In the genomic region with DNA sequence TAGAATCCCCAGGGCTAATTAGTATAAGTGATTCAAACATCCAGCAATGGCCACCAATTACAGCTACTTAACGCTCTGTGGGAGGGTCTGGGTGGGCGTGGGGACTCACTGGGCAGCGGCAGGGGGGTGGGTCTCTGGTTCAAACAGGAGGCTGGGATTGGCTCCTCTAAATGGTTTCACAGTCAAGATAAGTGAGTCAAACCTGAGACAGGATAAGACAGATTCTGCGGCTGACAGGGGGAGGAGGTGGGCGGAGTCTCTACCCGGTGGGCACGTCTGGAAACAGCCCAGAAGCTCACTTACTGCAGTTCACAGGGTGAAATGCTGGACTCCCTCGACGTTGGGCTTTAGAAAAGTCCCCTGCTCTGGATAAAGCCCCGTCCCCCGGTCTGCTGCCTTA, we compare ENCODE assay signal across 8 mouse cellular contexts.
DNase-seq lines count a peak whose midpoint lies in the region; ATAC-seq lines count a peak whose summit lies in the region.

No protein-coding gene starts in this region.

- no peak overlapping the region for H3K27ac ChIP-seq in lung, embryonic 16.5 days (ENCODE audit: low read length)
- H3K27ac ChIP-seq in embryonic facial prominence, embryonic 13.5 days: no peak overlapping the region
- H3K27ac ChIP-seq in neural tube, embryonic 12.5 days: no peak overlapping the region

- H3K4me3 ChIP-seq in lung, embryonic 16.5 days (ENCODE audit: low read length): no peak overlapping the region
- no peak overlapping the region for H3K4me3 ChIP-seq in embryonic facial prominence, embryonic 13.5 days
- no peak overlapping the region for H3K4me3 ChIP-seq in neural tube, embryonic 12.5 days

- H3K9me3 ChIP-seq in lung, embryonic 16.5 days (ENCODE audit: control insufficient read depth, low read length): no peaks in the 10 kb centered on the region
- peaks cover 3% of the 10 kb centered on the region; the same call in 1 of the 2 replicates for H3K9me3 ChIP-seq in embryonic facial prominence, embryonic 13.5 days
- H3K9me3 ChIP-seq in neural tube, embryonic 12.5 days: peaks cover 6% of the 10 kb centered on the region; the same call in 1 of the 2 replicates

- 0 out of 2 replicates have a peak overlapping the region, but pooled peaks have one; percentile 31 for H3K9ac ChIP-seq in lung, embryonic 16.5 days (ENCODE audit: low read length)
- no peak overlapping the region for H3K9ac ChIP-seq in embryonic facial prominence, embryonic 13.5 days
- no peak overlapping the region for H3K9ac ChIP-seq in neural tube, embryonic 12.5 days

- 5% methylated on average over 11 of the region's 11 CpGs for WGBS in lung, embryonic 16.5 days
- WGBS in embryonic facial prominence, embryonic 13.5 days: 11% methylated on average over 11 of the region's 11 CpGs
- WGBS in neural tube, embryonic 12.5 days: 10% methylated on average over 11 of the region's 11 CpGs

- intact Hi-C loops in left cerebral cortex, postnatal 25 days (cut with DNase I): loop anchor here (2.0 kb wide), 1 partner anchor 41 kb away; no protein-coding TSS in a partner anchor

- ATAC-seq in CD4-positive, CD25-positive, alpha-beta regulatory T cell, adult 4 months: no peak
- no peak for ATAC-seq in lung, embryonic 16.5 days (ENCODE audit: low read depth)
- ATAC-seq in embryonic facial prominence, embryonic 13.5 days (ENCODE audit: insufficient number of reproducible peaks, insufficient read depth, low FRiP score, low TSS enrichment, low read depth): no peak
- ATAC-seq in neural tube, embryonic 12.5 days (ENCODE audit: low FRiP score, low read depth): no peak

- peaks cover 8% of the 10 kb centered on the region for H3K4me1 ChIP-seq in lung, embryonic 16.5 days (replicated peaks; ENCODE audit: control insufficient read depth, insufficient read depth, low read length)
- H3K4me1 ChIP-seq in embryonic facial prominence, embryonic 13.5 days: peaks cover 8% of the 10 kb centered on the region
- H3K4me1 ChIP-seq in neural tube, embryonic 12.5 days: peaks cover 8% of the 10 kb centered on the region; the same call in 1 of the 2 replicates

- no peaks in the 10 kb centered on the region for H3K27me3 ChIP-seq in lung, embryonic 16.5 days (ENCODE audit: control insufficient read depth, insufficient read depth, low read depth, low read length)
- no peaks in the 10 kb centered on the region for H3K27me3 ChIP-seq in embryonic facial prominence, embryonic 13.5 days
- H3K27me3 ChIP-seq in neural tube, embryonic 12.5 days (replicated peaks): no peaks in the 10 kb centered on the region

- peak; percentile 48 for DNase-seq in CD4-positive, CD25-positive, alpha-beta regulatory T cell, adult 2 months (ENCODE audit: low read depth, low spot score)
- DNase-seq in lung, postnatal 14 days: no peak
- DNase-seq in cerebellum, adult 9-11 months: no peak
- DNase-seq in left cerebral cortex, postnatal 25 days (ENCODE audit: low spot score in 2 of 2): no peak

- no peak overlapping the region for H3K4me2 ChIP-seq in lung, embryonic 16.5 days (ENCODE audit: low read depth, low read length)
- peak overlapping the region; percentile 3; the same call in 1 of the 2 replicates for H3K4me2 ChIP-seq in embryonic facial prominence, embryonic 13.5 days
- H3K4me2 ChIP-seq in neural tube, embryonic 12.5 days (replicated peaks): peak overlapping the region; percentile 25

- no peaks in the 10 kb centered on the region for H3K36me3 ChIP-seq in lung, embryonic 16.5 days (ENCODE audit: control insufficient read depth, insufficient read depth, low read length)
- H3K36me3 ChIP-seq in embryonic facial prominence, embryonic 13.5 days: no peaks in the 10 kb centered on the region
- no peaks in the 10 kb centered on the region for H3K36me3 ChIP-seq in neural tube, embryonic 12.5 days
